Mouse (Mus musculus) layer of hippocampus, adult 18-20 months (tissue): ENCODE data around the gene Gadd45b. TPM values are rescaled to one million over a fixed set of nuclear protein-coding genes. Genes with fewer than 3 reads are reported as not detected.
A peak's percentile ranks its signal among the peaks of the same experiment; 100 is the strongest.

Experiments
- DNase-seq, 2 experiments: peaks; one replicate each; pipeline ENCODE4 v3.0.0; 2022; ENCODE audit warnings: low spot score in 2 of 2
- total RNA-seq, 2 experiments: library from RNA; stranded (reverse); gene quantifications; 2 replicates each; pipeline ENCODE4 v1.2.3; 2021

Gadd45b gene
- total RNA-seq, 2 experiments from 2014 or later: 24.9 to 28.1 TPM

- peak in 1 of 2 experiments; percentile 69 for DNase-seq
Observed at GRCm38 (mm10) chr10:80955536-80955935, 25.7 kb downstream of the Gadd45b start.

- DNase-seq: no peak
Observed at GRCm38 (mm10) chr10:80956385-80956784, 26.5 kb downstream of the Gadd45b start.

GRCm38 (mm10) chr10:80956901-80957300 lies 27.0 kb downstream of the Gadd45b start:
- DNase-seq: no peak

GRCm38 (mm10) chr10:80957791-80958190 lies 27.9 kb downstream of the Gadd45b start:
- DNase-seq: no peak

- no peak for DNase-seq
Observed at GRCm38 (mm10) chr10:80958979-80959637, 29.2 kb downstream of the Gadd45b start.

GRCm38 (mm10) chr10:80960551-80961508 lies 31.0 kb downstream of the Gadd45b start:
- DNase-seq: no peak

- DNase-seq: peak in 1 of 2 experiments; percentile 37
Observed at GRCm38 (mm10) chr10:80962051-80962472, 32.2 kb downstream of the Gadd45b start.

- peak in 1 of 2 experiments; percentile 55 for DNase-seq
Observed at GRCm38 (mm10) chr10:80962585-80962984, 32.7 kb downstream of the Gadd45b start.

GRCm38 (mm10) chr10:80963031-80963975 lies 33.4 kb downstream of the Gadd45b start:
- peak in 1 of 2 experiments; percentile 41 for DNase-seq

- DNase-seq: no peak
Observed at GRCm38 (mm10) chr10:80966296-80966695, 36.4 kb downstream of the Gadd45b start.

- DNase-seq: no peak
Observed at GRCm38 (mm10) chr10:80967101-80967656, 37.3 kb downstream of the Gadd45b start.

- no peak for DNase-seq
Observed at GRCm38 (mm10) chr10:80968106-80968505, 38.2 kb downstream of the Gadd45b start.

- DNase-seq: no peak
Observed at GRCm38 (mm10) chr10:80969298-80969697, 39.4 kb downstream of the Gadd45b start.

GRCm38 (mm10) chr10:80970159-80970558 lies 40.3 kb downstream of the Gadd45b start:
- DNase-seq: no peak

GRCm38 (mm10) chr10:80971533-80971932 lies 41.7 kb downstream of the Gadd45b start:
- no peak for DNase-seq

GRCm38 (mm10) chr10:80972071-80972987 lies 42.5 kb downstream of the Gadd45b start:
- no peak for DNase-seq

- DNase-seq: no peak
Observed at GRCm38 (mm10) chr10:80973722-80974121, 43.8 kb downstream of the Gadd45b start.

- no peak for DNase-seq
Observed at GRCm38 (mm10) chr10:80975478-80975877, 45.6 kb downstream of the Gadd45b start.

- no peak for DNase-seq
Observed at GRCm38 (mm10) chr10:80981564-80982112, 51.8 kb downstream of the Gadd45b start.
